Mouse (Mus musculus) embryonic fibroblast, embryonic 13.5 days (primary cell): ENCODE results near the gene Pipox. TPM values are rescaled to one million over a fixed set of nuclear protein-coding genes. Genes with fewer than 3 reads are reported as not detected.

Experiments
- H3K27ac ChIP-seq: 2 replicates; pipeline ENCODE4 v1.5.1; 2012; ENCODE audit warnings: low read length, control low read depth, inconsistent platforms; ENCODE audit not compliant: insufficient read depth
- H3K4me1 ChIP-seq: 2 replicates; pipeline ENCODE4 v1.6.1; 2011; ENCODE audit warnings: low read length; ENCODE audit not compliant: control insufficient read depth, insufficient read depth
- H3K4me3 ChIP-seq: 2 replicates; pipeline ENCODE4 v1.5.1; 2011; ENCODE audit warnings: mild to moderate bottlenecking, control low read depth, low read length; ENCODE audit not compliant: insufficient read depth
- CTCF ChIP-seq: IDR thresholded peaks from 2 replicates; pipeline ENCODE4 v1.5.1; 2011; ENCODE audit warnings: mild to moderate bottlenecking, control low read depth, low read length, moderate library complexity, borderline replicate concordance; ENCODE audit not compliant: insufficient read depth
- POLR2A ChIP-seq: IDR thresholded peaks from 2 replicates; pipeline ENCODE4 v1.6.1; 2011; ENCODE audit warnings: low read depth, mild to moderate bottlenecking, control low read depth, low read length, moderate library complexity
- polyA plus RNA-seq: library from polyadenylated mRNA; stranded (reverse); fragments of >200 nt; gene quantifications from 2 replicates; pipeline ENCODE4 v1.2.4, GENCODE M21; 2011; ENCODE audit warnings: low read depth; ENCODE audit not compliant: missing spikeins, insufficient read length

Pipox gene
- polyA plus RNA-seq, 1 experiment, result not detected

DNA sequence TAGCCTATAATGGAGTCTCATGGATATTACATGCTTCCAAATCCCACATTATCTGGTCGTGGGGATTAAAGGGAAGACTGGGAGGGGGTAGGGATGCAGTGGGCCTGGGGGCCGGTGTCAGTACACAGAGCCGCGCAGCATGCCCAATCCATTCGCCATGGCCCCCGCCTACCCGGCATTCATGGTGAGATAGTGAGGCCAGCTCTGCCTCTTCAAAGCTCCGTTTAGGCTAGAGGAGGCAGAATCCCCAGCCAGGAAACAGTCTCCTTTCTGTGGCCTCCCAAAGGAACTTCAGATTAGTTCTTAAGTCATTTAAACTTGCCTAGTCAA is 8.7 kb downstream of the Pipox start:
- Histone ChIP-seq H3K4me3 (no peak overlapping the region), H3K27ac (no peak overlapping the region), H3K4me1 (no peaks in the 10 kb centered on the region)
- TF ChIP-seq CTCF (no peak), POLR2A (no peak)

DNA sequence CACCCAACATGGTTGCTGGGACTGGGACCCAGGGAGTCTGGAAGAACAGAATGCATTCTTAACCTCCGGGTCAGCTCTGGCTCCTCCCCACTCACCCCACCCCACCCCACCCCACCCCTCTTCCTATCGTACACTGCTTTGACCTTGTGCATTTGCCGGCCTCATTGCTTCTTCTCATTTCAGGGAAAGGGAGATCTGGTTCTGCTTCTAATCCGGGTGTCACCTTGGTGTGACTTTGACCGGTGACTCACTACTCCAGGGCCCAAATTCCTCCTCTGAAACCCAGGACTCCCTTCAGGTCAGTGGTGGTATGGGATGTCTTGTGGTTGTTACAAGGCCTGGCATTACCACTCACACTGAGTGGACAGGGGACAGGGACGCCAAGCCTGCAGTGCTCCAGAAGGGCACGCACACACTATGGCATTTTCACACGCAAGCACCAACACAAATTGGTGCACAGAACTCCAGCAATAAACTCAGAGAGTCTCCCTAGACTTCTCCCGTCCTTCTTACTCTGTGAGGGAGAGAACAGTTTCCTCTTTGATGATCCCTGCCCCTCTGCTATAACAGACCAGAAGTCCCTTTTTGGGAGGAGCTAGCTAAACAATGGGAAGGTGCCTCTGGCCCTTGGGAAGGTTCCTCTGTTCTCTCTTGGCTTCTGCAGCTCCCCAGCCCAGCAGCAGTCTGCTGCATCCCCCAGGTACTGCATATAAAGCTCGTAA is 9.2 kb downstream of the Pipox start:
- TF ChIP-seq CTCF, result no peak
- no peak for TF ChIP-seq POLR2A
- H3K4me1 ChIP-seq, result no peaks in the 10 kb centered on the region
- H3K27ac ChIP-seq, result no peak overlapping the region
- no peak overlapping the region for H3K4me3 ChIP-seq

- TF ChIP-seq POLR2A, result no peak
- no peak for TF ChIP-seq CTCF
- no peaks in the 10 kb centered on the region for H3K4me1 ChIP-seq
- H3K27ac ChIP-seq, result no peak overlapping the region
- no peak overlapping the region for H3K4me3 ChIP-seq
These were observed 17.1 kb downstream of the Pipox start for GRCm38 (mm10) chr11:77876760-77877148.

GRCm38 (mm10) chr11:77875847-77876759 is 17.8 kb downstream of the Pipox start:
- Histone ChIP-seq H3K4me1 (no peaks in the 10 kb centered on the region), H3K4me3 (no peak overlapping the region), H3K27ac (no peak overlapping the region)
- TF ChIP-seq POLR2A (no peak), CTCF (no peak)

DNA sequence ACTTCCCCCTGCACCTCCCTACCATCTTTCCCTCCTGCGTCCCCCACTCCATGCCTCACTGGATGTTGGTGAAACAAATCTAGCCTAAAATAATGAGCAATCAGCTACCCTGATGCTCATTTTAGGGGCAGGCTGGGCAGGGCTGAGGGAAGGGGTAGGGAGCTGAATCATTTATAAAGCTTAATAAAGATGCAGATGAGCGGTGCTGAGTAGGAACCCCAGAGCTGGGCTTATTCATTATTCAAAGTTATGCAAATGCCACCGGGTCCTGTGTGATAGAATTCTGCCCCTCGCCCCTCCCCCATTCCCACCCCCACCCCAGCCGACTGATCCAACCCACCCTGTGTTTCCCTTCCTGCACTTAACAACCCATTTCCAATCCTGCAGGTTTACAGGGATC is 18.6 kb downstream of the Pipox start:
- H3K4me1 ChIP-seq, result no peaks in the 10 kb centered on the region
- H3K27ac ChIP-seq, result no peak overlapping the region
- H3K4me3 ChIP-seq, result no peak overlapping the region
- TF ChIP-seq POLR2A (no peak), CTCF (no peak)

- no peak for TF ChIP-seq POLR2A
- no peak for TF ChIP-seq CTCF
These were observed 19.1 kb downstream of the Pipox start for GRCm38 (mm10) chr11:77874685-77875231.

GRCm38 (mm10) chr11:77873116-77873515 is 20.8 kb downstream of the Pipox start:
- Histone ChIP-seq H3K27ac (no peak overlapping the region), H3K4me1 (no peaks in the 10 kb centered on the region), H3K4me3 (no peak overlapping the region)
- TF ChIP-seq CTCF (no peak), POLR2A (no peak)

More at GRCm38 (mm10) chr11:77874685-77875231, 19.1 kb downstream of the Pipox start:
- no peak overlapping the region for H3K4me3 ChIP-seq
- H3K4me1 ChIP-seq, result no peaks in the 10 kb centered on the region
- no peak overlapping the region for H3K27ac ChIP-seq

GRCm38 (mm10) chr11:77872685-77873084 is 21.2 kb downstream of the Pipox start:
- no peak for TF ChIP-seq POLR2A
- no peak for TF ChIP-seq CTCF

GRCm38 (mm10) chr11:77872236-77872635 is 21.7 kb downstream of the Pipox start:
- TF ChIP-seq POLR2A, result no peak
- TF ChIP-seq CTCF, result no peak
- no peak overlapping the region for H3K4me3 ChIP-seq
- no peaks in the 10 kb centered on the region for H3K4me1 ChIP-seq
- H3K27ac ChIP-seq, result no peak overlapping the region

More at GRCm38 (mm10) chr11:77872685-77873084, 21.2 kb downstream of the Pipox start:
- no peak overlapping the region for H3K4me3 ChIP-seq
- H3K27ac ChIP-seq, result no peak overlapping the region
- no peaks in the 10 kb centered on the region for H3K4me1 ChIP-seq
